Comparison of ENCODE assay signal across 8 mouse cellular contexts in the genomic region with DNA sequence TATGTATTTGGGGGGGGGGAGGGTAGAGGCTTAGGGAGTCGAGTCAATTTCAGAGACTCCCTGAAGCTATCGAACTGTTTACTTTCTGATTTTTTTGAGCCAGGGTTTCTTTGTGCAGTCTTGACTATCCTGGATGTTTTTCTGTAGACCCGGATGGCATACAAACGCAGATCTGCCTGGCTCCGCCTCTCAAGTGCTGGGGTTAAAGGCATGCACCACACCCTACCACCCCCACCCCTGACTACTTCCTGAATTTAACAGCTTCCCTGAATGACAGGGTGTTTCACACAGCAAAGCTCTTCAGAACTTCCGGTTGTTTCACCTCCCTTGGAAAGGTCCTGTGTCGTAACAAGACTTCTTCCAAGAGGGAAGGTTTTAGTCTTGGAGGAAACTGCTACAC. TPM values are rescaled to one million over a fixed set of nuclear protein-coding genes. Genes with fewer than 3 reads are reported as not detected.
DNase-seq lines count a peak whose midpoint lies in the region; ATAC-seq and TF ChIP-seq lines count a peak whose summit lies in the region.

No protein-coding gene starts in this region.

- no peaks in the 10 kb centered on the region for H3K4me1 ChIP-seq in liver, adult 2 months (ENCODE audit: control insufficient read depth, insufficient read depth, low read length)
- H3K4me1 ChIP-seq in midbrain, embryonic 14.5 days (ENCODE audit: control insufficient read depth, insufficient read depth, low read length) = no peaks in the 10 kb centered on the region
- no peaks in the 10 kb centered on the region for H3K4me1 ChIP-seq in midbrain, embryonic 16.5 days (ENCODE audit: control insufficient read depth, insufficient read depth, low read length)
- no peaks in the 10 kb centered on the region for H3K4me1 ChIP-seq in forebrain, embryonic 13.5 days

- no peak for TF ChIP-seq POLR2A in liver, adult 2 months (IDR thresholded peaks at IDR 0.05; ENCODE audit: extremely low read depth, insufficient read depth, low read length)

- whole genome bisulfite sequencing in liver, adult 2 months = 46% methylated on average over 7 of the region's 7 CpGs
- 80% methylated on average over 7 of the region's 7 CpGs for WGBS in midbrain, embryonic 14.5 days
- 76% methylated on average over 7 of the region's 7 CpGs for WGBS in midbrain, embryonic 16.5 days
- WGBS in forebrain, embryonic 13.5 days = 77% methylated on average over 7 of the region's 7 CpGs

- H3K79me2 ChIP-seq in liver, adult 2 months (ENCODE audit: control insufficient read depth, insufficient read depth, low read length) = no peaks in the 10 kb centered on the region

- H3K4me2 ChIP-seq in midbrain, embryonic 14.5 days (ENCODE audit: low read length) = no peak overlapping the region
- no peak overlapping the region for H3K4me2 ChIP-seq in midbrain, embryonic 16.5 days (ENCODE audit: low read length)
- H3K4me2 ChIP-seq in forebrain, embryonic 13.5 days = no peak overlapping the region

- H3K36me3 ChIP-seq in liver, adult 2 months (ENCODE audit: control insufficient read depth, insufficient read depth, low read length) = no peaks in the 10 kb centered on the region
- no peaks in the 10 kb centered on the region for H3K36me3 ChIP-seq in midbrain, embryonic 14.5 days (ENCODE audit: control insufficient read depth, insufficient read depth, low read length)
- no peaks in the 10 kb centered on the region for H3K36me3 ChIP-seq in midbrain, embryonic 16.5 days (ENCODE audit: control insufficient read depth, insufficient read depth, low read length)
- H3K36me3 ChIP-seq in forebrain, embryonic 13.5 days (ENCODE audit: poor library complexity, severe bottlenecking) = no peaks in the 10 kb centered on the region

- no peak overlapping the region for H3K27ac ChIP-seq in liver, adult 2 months (replicated peaks; ENCODE audit: insufficient read depth, low read depth, low read length)
- no peak overlapping the region for H3K27ac ChIP-seq in midbrain, embryonic 14.5 days (replicated peaks; ENCODE audit: low read depth, low read length)
- no peak overlapping the region for H3K27ac ChIP-seq in midbrain, embryonic 16.5 days (ENCODE audit: low read length)
- H3K27ac ChIP-seq in forebrain, embryonic 13.5 days = no peak overlapping the region

- H3K9ac ChIP-seq in liver, adult 2 months (ENCODE audit: low read depth, low read length) = no peak overlapping the region
- no peak overlapping the region for H3K9ac ChIP-seq in midbrain, embryonic 14.5 days (replicated peaks; ENCODE audit: low read length)
- H3K9ac ChIP-seq in midbrain, embryonic 16.5 days (ENCODE audit: low read depth, low read length) = no peak overlapping the region
- H3K9ac ChIP-seq in forebrain, embryonic 13.5 days = no peak overlapping the region

- DNase-seq in CD4-positive helper T cell, adult 2 months (ENCODE audit: low read depth, low spot score) = peak; percentile 82
- peak; percentile 83 for DNase-seq in MEL-GATA-1-ER (ENCODE audit: extremely low read depth, low read depth)
- peak; percentile 26 for DNase-seq in liver, adult 2 months (ENCODE audit: extremely low read depth, low read depth, low spot score)
- DNase-seq in natural killer cell, adult 2 months (ENCODE audit: low spot score in 2 of 2) = peak; percentile 24 to 42
- DNase-seq in midbrain, embryonic 14.5 days = no peak
- DNase-seq in gastrocnemius, postnatal 4 days (ENCODE audit: low spot score in 2 of 2) = no peak

- no peak for ATAC-seq in midbrain, embryonic 14.5 days (ENCODE audit: low FRiP score, low TSS enrichment)
- no peak for ATAC-seq in midbrain, embryonic 16.5 days
- no peak for ATAC-seq in forebrain, embryonic 13.5 days

- TF ChIP-seq CTCF in liver, adult 2 months (IDR thresholded peaks at IDR 0.05; ENCODE audit: low read depth, low read length) = no peak

- no peaks in the 10 kb centered on the region for H3K9me3 ChIP-seq in midbrain, embryonic 14.5 days (ENCODE audit: control insufficient read depth, low read length)
- H3K9me3 ChIP-seq in midbrain, embryonic 16.5 days (replicated peaks; ENCODE audit: control insufficient read depth, low read length, poor library complexity, severe bottlenecking) = no peaks in the 10 kb centered on the region
- H3K9me3 ChIP-seq in forebrain, embryonic 13.5 days (replicated peaks) = no peaks in the 10 kb centered on the region

- H3K4me3 ChIP-seq in liver, adult 2 months (ENCODE audit: insufficient read depth, low read depth, low read length) = no peak overlapping the region
- no peak overlapping the region for H3K4me3 ChIP-seq in midbrain, embryonic 14.5 days (replicated peaks; ENCODE audit: low read depth, low read length)
- H3K4me3 ChIP-seq in midbrain, embryonic 16.5 days (ENCODE audit: low read depth, low read length) = no peak overlapping the region
- H3K4me3 ChIP-seq in forebrain, embryonic 13.5 days = no peak overlapping the region

- H3K27me3 ChIP-seq in liver, adult 2 months (ENCODE audit: control insufficient read depth, insufficient read depth, low read length) = no peaks in the 10 kb centered on the region
- H3K27me3 ChIP-seq in midbrain, embryonic 14.5 days (ENCODE audit: control insufficient read depth, insufficient read depth, low read length) = no peaks in the 10 kb centered on the region
- H3K27me3 ChIP-seq in midbrain, embryonic 16.5 days (ENCODE audit: control insufficient read depth, insufficient read depth, low read depth, low read length) = no peaks in the 10 kb centered on the region
- H3K27me3 ChIP-seq in forebrain, embryonic 13.5 days = no peaks in the 10 kb centered on the region

RNA-seq across cellular contexts. Expression of a gene that starts 22.2 kb away (rescaled TPM):
- total RNA-seq in liver, adult 2 months (2014; rRNA removed) = 6.4 and 6.7 TPM in 2 replicates
- polyA plus RNA-seq in liver, adult 2 months (2012; rRNA removed) = 1.4 and 2.2 TPM in 2 replicates
- 14.3 and 16.6 TPM in 2 replicates for polyA plus RNA-seq in midbrain, embryonic 14.5 days (2014; fragmentation: Nextera tagmentation; extraction: Ambion mirVana)
- 13.8 and 14.2 TPM in 2 replicates for polyA plus RNA-seq in midbrain, embryonic 16.5 days (2015; fragmentation: Nextera tagmentation; extraction: Ambion mirVana)
- 23.6 and 27.2 TPM in 2 replicates for polyA plus RNA-seq in forebrain, embryonic 13.5 days (2015; fragmentation: Nextera tagmentation; extraction: Ambion mirVana)
- 10 to 100 TPM; 19.2 to 19.5 TPM for total RNA-seq in gastrocnemius, postnatal 4 days (2021)

RNA-seq across cellular contexts. Expression of a gene that starts 25.7 kb away (rescaled TPM):
- 36.2 and 46.2 TPM in 2 replicates for total RNA-seq in liver, adult 2 months (2014; rRNA removed)
- 66.4 and 71.8 TPM in 2 replicates for polyA plus RNA-seq in liver, adult 2 months (2012; rRNA removed)
- 7.8 and 12.5 TPM in 2 replicates for polyA plus RNA-seq in midbrain, embryonic 14.5 days (2014; fragmentation: Nextera tagmentation; extraction: Ambion mirVana)
- polyA plus RNA-seq in midbrain, embryonic 16.5 days (2015; fragmentation: Nextera tagmentation; extraction: Ambion mirVana) = 9.0 and 11.1 TPM in 2 replicates
- polyA plus RNA-seq in forebrain, embryonic 13.5 days (2015; fragmentation: Nextera tagmentation; extraction: Ambion mirVana) = 6.8 and 8.2 TPM in 2 replicates
- total RNA-seq in gastrocnemius, postnatal 4 days (2021) = 10 to 100 TPM; 19.7 to 21.4 TPM

Comparison
In these comparisons a context has a peak if more than half of its experiments do, and no peak if none do; other contexts are left out.
1. DNase-seq: peak in CD4-positive helper T cell, adult 2 months (single experiment), MEL-GATA-1-ER (single experiment), liver, adult 2 months (single experiment) and natural killer cell, adult 2 months (2 of 2); none in midbrain, embryonic 14.5 days (single experiment) and gastrocnemius, postnatal 4 days (0 of 2).